Mouse (Mus musculus) small intestine, adult 2 months (tissue): Measurements from ENCODE around the gene Ak2.

Experiments used
- CTCF ChIP-seq: fragments of 200-500 bp; IDR thresholded peaks from 2 replicates; pipeline ENCODE4 v1.5.1; 2012; ENCODE audit warnings: low read depth, mild to moderate bottlenecking, control low read depth, inconsistent platforms, low read length, moderate library complexity, mixed read lengths; ENCODE audit not compliant: insufficient replicate concordance, insufficient read length; ENCODE audit errors: extremely low read depth
- POLR2A ChIP-seq: fragments of 200-500 bp; IDR thresholded peaks from 2 replicates; pipeline ENCODE4 v1.6.1; 2012; ENCODE audit warnings: low read depth, mild to moderate bottlenecking, control low read depth, inconsistent platforms, low read length, moderate library complexity

GRCm38 (mm10) chr4:129050365-129050764 is 58.6 kb downstream of the Ak2 start:
- TF ChIP-seq CTCF, result no peak
- no peak for TF ChIP-seq POLR2A
